Mouse (Mus musculus): ENCODE measurements around the gene Arl15.

DNA sequence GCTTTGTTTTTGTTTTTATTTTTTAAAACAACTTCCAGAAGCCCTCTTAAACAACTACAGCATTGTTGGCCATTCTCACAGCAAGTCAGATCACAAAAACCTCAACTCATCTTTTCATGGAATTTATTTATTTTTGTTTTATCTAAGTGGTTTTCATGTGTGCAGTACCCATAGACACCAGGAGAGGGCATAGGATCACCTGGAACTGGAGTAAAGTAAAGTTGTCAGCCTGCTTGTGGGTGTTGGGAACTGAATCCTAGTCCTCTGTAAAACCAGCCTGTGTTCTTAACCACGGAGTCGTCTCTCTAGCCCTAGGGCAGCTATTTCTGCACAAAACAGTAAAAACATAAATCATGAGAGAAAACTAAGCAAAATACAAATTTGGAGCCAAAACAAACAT is 334.1 kb downstream of the Arl15 start:
- TF ChIP-seq CTCF (IDR thresholded peaks at IDR 0.05) (peak; percentile 41), EP300 (IDR thresholded peaks at IDR 0.05) (no peak)
